Mouse (Mus musculus) bone marrow macrophage, adult 2 months (primary cell): ENCODE measurements at regions not wholly inside any gene's neighbourhood (a gene's known extent, or its start where the extent isn't known, plus 50 kb on each side); places are given as distances from the start of the nearest gene placed in this dataset.

Source experiments
- CTCF ChIP-seq: IDR thresholded peaks from 2 replicates; pipeline ENCODE4 v1.5.1; 2012; ENCODE audit warnings: low read depth, mild to moderate bottlenecking, low read length, moderate library complexity
- POLR2A ChIP-seq: IDR thresholded peaks from 2 replicates; pipeline ENCODE4 v1.6.1; 2012; ENCODE audit warnings: mild to moderate bottlenecking, low read depth, low read length, borderline replicate concordance

DNA sequence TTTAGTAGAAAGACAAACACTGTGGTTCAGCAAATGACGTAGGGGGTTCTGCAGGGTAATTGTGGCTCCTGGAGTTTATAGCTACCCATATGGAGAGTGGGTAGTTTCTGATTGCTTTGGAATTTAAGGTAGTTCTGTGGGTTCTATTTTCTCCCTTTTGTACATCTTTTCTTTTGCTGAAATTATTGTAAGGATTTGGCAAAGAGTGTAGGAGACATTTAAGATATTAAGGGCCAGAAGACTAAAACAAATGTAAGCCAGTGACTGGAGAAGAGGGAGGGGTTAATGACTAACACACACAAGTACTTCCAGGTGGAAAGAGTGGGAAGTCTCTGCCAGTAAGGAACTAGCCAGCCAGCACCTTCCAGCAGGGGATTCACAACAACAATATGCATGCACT is 318.9 kb upstream of the Sox9 start:
- TF ChIP-seq CTCF = no peak
- no peak for TF ChIP-seq POLR2A
